Mouse (Mus musculus): ENCODE measurements around the gene Frmd6. TPM values are rescaled to one million over a fixed set of nuclear protein-coding genes. Genes with fewer than 3 reads are reported as not detected.

Frmd6 gene
- polyA plus RNA-seq, 1 experiment from 2014 or later = 18.5 TPM

- Histone ChIP-seq H3K27me3 (ENCODE audit: control insufficient read depth, insufficient read depth, low read length) (no peaks in the 10 kb centered on the region), H3K9me3 (ENCODE audit: control insufficient read depth, low read length) (no peaks in the 10 kb centered on the region), H3K36me3 (ENCODE audit: control insufficient read depth, insufficient read depth, low read length) (no peaks in the 10 kb centered on the region), H3K4me3 (ENCODE audit: low read depth, low read length) (no peak overlapping the region), H3K27ac (ENCODE audit: low read depth, low read length) (no peak overlapping the region), H3K9ac (ENCODE audit: low read depth, low read length) (no peak overlapping the region), H3K4me1 (replicated peaks; ENCODE audit: control insufficient read depth, insufficient read depth, low read length) (no peaks in the 10 kb centered on the region; the same call in 1 of the 2 replicates), H3K4me2 (replicated peaks; ENCODE audit: low read depth, low read length) (no peak overlapping the region)
- ATAC-seq (ENCODE audit: low FRiP score) (no peak), DNase-seq (ENCODE audit: low spot score) (no peak)
- 88% methylated on average over 8 of the region's 8 CpGs for WGBS
Observed at GRCm38 (mm10) chr12:70800086-70800485, 25.2 kb upstream of the Frmd6 start.

DNA sequence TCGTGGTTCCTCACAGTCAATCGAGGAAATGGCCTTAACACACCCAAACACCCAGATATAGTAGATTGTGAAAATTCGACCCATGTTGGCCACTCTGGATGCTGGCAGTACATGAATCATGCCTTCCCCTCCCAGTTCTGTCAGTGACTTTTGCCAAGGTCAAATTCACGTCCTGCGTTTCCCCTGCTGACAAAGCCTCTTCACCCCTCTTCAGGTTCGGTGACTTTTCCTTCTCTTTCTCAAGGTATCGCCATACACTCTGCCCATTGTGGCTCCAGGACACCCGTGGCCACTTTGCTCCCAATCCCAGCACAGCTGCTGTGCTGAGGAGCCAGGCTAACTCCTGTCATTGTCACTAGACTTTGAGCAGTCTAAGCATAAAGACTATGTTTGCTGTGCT lies 24.0 kb upstream of the Frmd6 start:
- DNase-seq (ENCODE audit: low spot score) (no peak), ATAC-seq (ENCODE audit: low FRiP score) (no peak)
- no peak overlapping the region for H3K27ac ChIP-seq (ENCODE audit: low read depth, low read length)
- H3K36me3 ChIP-seq (ENCODE audit: control insufficient read depth, insufficient read depth, low read length) = no peaks in the 10 kb centered on the region
- 82% methylated on average over 8 of the region's 8 CpGs for WGBS
- H3K4me3 ChIP-seq (ENCODE audit: low read depth, low read length) = no peak overlapping the region
- no peak overlapping the region for H3K9ac ChIP-seq (ENCODE audit: low read depth, low read length)
- no peaks in the 10 kb centered on the region for H3K27me3 ChIP-seq (ENCODE audit: control insufficient read depth, insufficient read depth, low read length)
- no peak overlapping the region for H3K4me2 ChIP-seq (replicated peaks; ENCODE audit: low read depth, low read length)
- H3K9me3 ChIP-seq (ENCODE audit: control insufficient read depth, low read length) = no peaks in the 10 kb centered on the region
- H3K4me1 ChIP-seq (replicated peaks; ENCODE audit: control insufficient read depth, insufficient read depth, low read length) = no peaks in the 10 kb centered on the region

DNA sequence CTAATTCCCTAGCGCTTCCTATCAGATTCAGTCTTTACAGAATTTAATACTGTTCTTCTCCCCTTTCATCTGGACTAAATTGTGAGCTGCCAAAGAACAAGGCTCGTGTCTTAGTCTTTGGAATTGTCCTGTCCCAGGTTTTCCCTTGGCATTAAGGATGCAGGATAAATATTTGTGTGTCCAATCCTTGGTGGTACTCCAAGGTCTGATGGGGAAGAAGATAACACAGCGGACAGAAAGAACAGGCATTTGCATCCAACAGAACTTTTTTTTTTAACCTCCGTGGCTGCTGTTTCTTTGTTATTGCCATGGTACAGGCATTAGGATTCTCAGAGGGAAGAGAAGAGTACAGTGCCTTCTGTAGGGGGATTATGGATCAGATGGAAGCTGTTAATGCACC lies 21.8 kb upstream of the Frmd6 start:
- DNase-seq (ENCODE audit: low spot score) (no peak), ATAC-seq (ENCODE audit: low FRiP score) (no peak)
- 91% methylated on average over 4 of the region's 4 CpGs for WGBS
- H3K36me3 ChIP-seq (ENCODE audit: control insufficient read depth, insufficient read depth, low read length) = no peaks in the 10 kb centered on the region
- H3K9me3 ChIP-seq (ENCODE audit: control insufficient read depth, low read length) = no peaks in the 10 kb centered on the region
- H3K4me1 ChIP-seq (replicated peaks; ENCODE audit: control insufficient read depth, insufficient read depth, low read length) = no peaks in the 10 kb centered on the region
- H3K9ac ChIP-seq (ENCODE audit: low read depth, low read length) = no peak overlapping the region
- H3K4me2 ChIP-seq (replicated peaks; ENCODE audit: low read depth, low read length) = no peak overlapping the region
- no peak overlapping the region for H3K4me3 ChIP-seq (ENCODE audit: low read depth, low read length)
- H3K27me3 ChIP-seq (ENCODE audit: control insufficient read depth, insufficient read depth, low read length) = no peaks in the 10 kb centered on the region
- H3K27ac ChIP-seq (ENCODE audit: low read depth, low read length) = no peak overlapping the region

DNA sequence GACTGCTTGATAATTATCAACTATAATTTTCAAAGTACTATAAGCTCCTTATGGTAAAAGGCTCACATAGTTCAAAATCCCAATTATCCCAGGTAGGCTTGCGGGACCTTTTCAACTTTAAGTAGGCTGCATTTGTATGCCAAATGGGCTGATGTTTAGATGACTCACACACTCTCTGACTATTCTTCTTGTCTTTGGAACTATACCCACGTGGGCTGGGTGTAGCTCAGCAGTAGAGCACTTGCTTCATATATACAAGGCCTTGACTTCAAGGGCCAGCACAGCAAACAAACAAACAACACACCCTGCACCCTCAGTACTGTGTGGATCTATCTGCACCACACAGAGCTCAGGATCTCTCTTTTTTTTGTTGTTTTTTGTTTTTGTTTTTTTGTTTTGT lies 20.3 kb upstream of the Frmd6 start:
- H3K4me3 ChIP-seq (ENCODE audit: low read depth, low read length) = no peak overlapping the region
- ATAC-seq (ENCODE audit: low FRiP score) (no peak), DNase-seq (ENCODE audit: low spot score) (no peak)
- no peaks in the 10 kb centered on the region for H3K9me3 ChIP-seq (ENCODE audit: control insufficient read depth, low read length)
- no peak overlapping the region for H3K27ac ChIP-seq (ENCODE audit: low read depth, low read length)
- H3K27me3 ChIP-seq (ENCODE audit: control insufficient read depth, insufficient read depth, low read length) = no peaks in the 10 kb centered on the region
- H3K4me2 ChIP-seq (replicated peaks; ENCODE audit: low read depth, low read length) = no peak overlapping the region
- no peak overlapping the region for H3K9ac ChIP-seq (ENCODE audit: low read depth, low read length)
- WGBS = 71% methylated on average over 2 of the region's 2 CpGs
- H3K36me3 ChIP-seq (ENCODE audit: control insufficient read depth, insufficient read depth, low read length) = no peaks in the 10 kb centered on the region
- no peaks in the 10 kb centered on the region for H3K4me1 ChIP-seq (replicated peaks; ENCODE audit: control insufficient read depth, insufficient read depth, low read length)

DNA sequence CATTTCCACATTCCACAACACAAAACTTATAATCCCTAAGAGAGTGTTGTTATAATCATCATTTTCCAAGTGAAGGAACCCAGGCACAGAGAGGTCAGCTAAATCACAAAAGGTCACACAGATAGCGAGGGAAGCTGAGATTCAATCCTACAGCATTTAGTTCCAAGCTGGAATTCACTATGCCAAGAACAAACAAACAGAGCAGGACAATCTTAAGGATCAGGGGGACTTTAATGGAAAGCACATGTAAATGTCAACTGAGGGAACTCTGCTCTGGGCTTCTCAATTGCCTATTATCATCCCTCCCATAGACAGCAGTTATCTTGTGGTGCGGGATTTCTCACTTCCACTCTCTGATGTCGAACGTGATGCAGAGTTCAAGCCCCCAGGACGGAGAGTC lies 17.8 kb upstream of the Frmd6 start:
- Histone ChIP-seq H3K27me3 (ENCODE audit: control insufficient read depth, insufficient read depth, low read length) (no peaks in the 10 kb centered on the region), H3K9me3 (ENCODE audit: control insufficient read depth, low read length) (no peaks in the 10 kb centered on the region), H3K27ac (ENCODE audit: low read depth, low read length) (no peak overlapping the region), H3K4me2 (replicated peaks; ENCODE audit: low read depth, low read length) (no peak overlapping the region), H3K4me1 (replicated peaks; ENCODE audit: control insufficient read depth, insufficient read depth, low read length) (no peaks in the 10 kb centered on the region), H3K36me3 (ENCODE audit: control insufficient read depth, insufficient read depth, low read length) (no peaks in the 10 kb centered on the region), H3K9ac (ENCODE audit: low read depth, low read length) (no peak overlapping the region), H3K4me3 (ENCODE audit: low read depth, low read length) (no peak overlapping the region)
- no peak for DNase-seq (ENCODE audit: low spot score)
- no peak for ATAC-seq (ENCODE audit: low FRiP score)
- WGBS = 66% methylated on average over 5 of the region's 5 CpGs

GRCm38 (mm10) chr12:70807975-70808374 lies 17.3 kb upstream of the Frmd6 start:
- H3K9me3 ChIP-seq (ENCODE audit: control insufficient read depth, low read length) = no peaks in the 10 kb centered on the region
- ATAC-seq (ENCODE audit: low FRiP score) = no peak
- 75% methylated on average over 6 of the region's 6 CpGs for WGBS

GRCm38 (mm10) chr12:70809957-70810356 lies 15.4 kb upstream of the Frmd6 start:
- ATAC-seq (ENCODE audit: low FRiP score) = no peak
- Histone ChIP-seq H3K4me2 (replicated peaks; ENCODE audit: low read depth, low read length) (no peak overlapping the region), H3K9ac (ENCODE audit: low read depth, low read length) (no peak overlapping the region), H3K9me3 (ENCODE audit: control insufficient read depth, low read length) (no peaks in the 10 kb centered on the region), H3K36me3 (ENCODE audit: control insufficient read depth, insufficient read depth, low read length) (no peaks in the 10 kb centered on the region), H3K27me3 (ENCODE audit: control insufficient read depth, insufficient read depth, low read length) (no peaks in the 10 kb centered on the region), H3K27ac (ENCODE audit: low read depth, low read length) (no peak overlapping the region), H3K4me1 (replicated peaks; ENCODE audit: control insufficient read depth, insufficient read depth, low read length) (no peaks in the 10 kb centered on the region), H3K4me3 (ENCODE audit: low read depth, low read length) (no peak overlapping the region)
- no peak for DNase-seq (ENCODE audit: low spot score)
- WGBS = 86% methylated on average over 2 of the region's 2 CpGs

More at GRCm38 (mm10) chr12:70807975-70808374, 17.3 kb upstream of the Frmd6 start:
- Histone ChIP-seq H3K4me1 (replicated peaks; ENCODE audit: control insufficient read depth, insufficient read depth, low read length) (no peaks in the 10 kb centered on the region), H3K27ac (ENCODE audit: low read depth, low read length) (no peak overlapping the region), H3K4me2 (replicated peaks; ENCODE audit: low read depth, low read length) (no peak overlapping the region), H3K4me3 (ENCODE audit: low read depth, low read length) (no peak overlapping the region), H3K36me3 (ENCODE audit: control insufficient read depth, insufficient read depth, low read length) (no peaks in the 10 kb centered on the region), H3K27me3 (ENCODE audit: control insufficient read depth, insufficient read depth, low read length) (no peaks in the 10 kb centered on the region), H3K9ac (ENCODE audit: low read depth, low read length) (no peak overlapping the region)
- DNase-seq (ENCODE audit: low spot score) = no peak

DNA sequence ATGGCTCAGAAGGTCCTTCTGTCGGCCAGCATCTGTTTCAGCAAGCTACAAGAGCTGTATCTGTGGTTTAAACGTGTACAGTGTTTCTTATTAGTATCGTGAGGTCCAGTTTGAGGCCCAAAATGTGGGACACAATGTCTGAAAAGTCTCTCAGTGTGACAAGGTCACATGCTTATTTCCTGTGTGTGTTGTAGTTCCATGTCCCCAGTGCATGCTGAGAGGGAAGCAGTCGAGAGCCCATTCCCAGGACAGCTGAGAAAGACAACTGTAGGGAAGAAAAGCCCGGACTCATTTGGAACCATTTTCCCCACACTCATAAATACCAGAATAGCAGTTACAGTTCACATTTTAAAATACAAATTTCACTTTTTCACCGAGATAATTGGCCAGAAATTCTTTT lies 13.5 kb upstream of the Frmd6 start:
- no peak overlapping the region for H3K9ac ChIP-seq (ENCODE audit: low read depth, low read length)
- no peaks in the 10 kb centered on the region for H3K9me3 ChIP-seq (ENCODE audit: control insufficient read depth, low read length)
- no peaks in the 10 kb centered on the region for H3K4me1 ChIP-seq (replicated peaks; ENCODE audit: control insufficient read depth, insufficient read depth, low read length)
- no peak for ATAC-seq (ENCODE audit: low FRiP score)
- no peak overlapping the region for H3K4me2 ChIP-seq (replicated peaks; ENCODE audit: low read depth, low read length)
- H3K36me3 ChIP-seq (ENCODE audit: control insufficient read depth, insufficient read depth, low read length) = no peaks in the 10 kb centered on the region
- no peak overlapping the region for H3K4me3 ChIP-seq (ENCODE audit: low read depth, low read length)
- H3K27ac ChIP-seq (ENCODE audit: low read depth, low read length) = no peak overlapping the region
- 77% methylated on average over 6 of the region's 6 CpGs for WGBS
- no peak for DNase-seq (ENCODE audit: low spot score)
- no peaks in the 10 kb centered on the region for H3K27me3 ChIP-seq (ENCODE audit: control insufficient read depth, insufficient read depth, low read length)

DNA sequence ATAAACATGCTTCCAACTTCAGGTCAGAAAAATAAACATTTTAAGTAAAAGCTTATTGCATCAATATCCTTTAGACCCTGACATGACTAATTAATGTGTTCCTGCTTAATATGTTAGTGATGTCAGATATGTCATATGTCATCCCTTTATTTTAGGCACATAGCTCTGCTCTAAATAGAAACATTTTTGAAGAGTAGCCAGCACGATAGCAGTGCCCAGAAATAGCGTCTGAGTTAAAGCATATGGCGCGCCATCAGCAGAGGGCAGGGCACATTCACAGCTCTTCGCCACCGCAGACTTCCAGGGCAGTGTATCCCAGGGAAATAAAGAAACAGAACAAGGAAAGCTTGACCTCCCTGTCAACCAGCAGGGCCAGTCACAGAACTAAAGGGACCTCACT lies 13.1 kb upstream of the Frmd6 start:
- 79% methylated on average over 6 of the region's 6 CpGs for WGBS
- no peak overlapping the region for H3K9ac ChIP-seq (ENCODE audit: low read depth, low read length)
- ATAC-seq (ENCODE audit: low FRiP score) (no peak), DNase-seq (ENCODE audit: low spot score) (no peak)
- no peak overlapping the region for H3K4me3 ChIP-seq (ENCODE audit: low read depth, low read length)
- no peak overlapping the region for H3K4me2 ChIP-seq (replicated peaks; ENCODE audit: low read depth, low read length)
- H3K27me3 ChIP-seq (ENCODE audit: control insufficient read depth, insufficient read depth, low read length) = no peaks in the 10 kb centered on the region
- no peaks in the 10 kb centered on the region for H3K36me3 ChIP-seq (ENCODE audit: control insufficient read depth, insufficient read depth, low read length)
- no peaks in the 10 kb centered on the region for H3K4me1 ChIP-seq (replicated peaks; ENCODE audit: control insufficient read depth, insufficient read depth, low read length)
- H3K9me3 ChIP-seq (ENCODE audit: control insufficient read depth, low read length) = no peaks in the 10 kb centered on the region
- no peak overlapping the region for H3K27ac ChIP-seq (ENCODE audit: low read depth, low read length)

All from hindbrain, embryonic 11.5 days (tissue).